ENCODE assay signal across 8 mouse cellular contexts in genomic region chr4:141624983-141625773, GRCm38 (mm10). TPM values are rescaled to one million over a fixed set of nuclear protein-coding genes. Genes with fewer than 3 reads are reported as not detected.
A peak's percentile ranks its signal among the peaks of the same experiment; 100 is the strongest.
DNase-seq lines count a peak whose midpoint lies in the region; ATAC-seq and TF ChIP-seq lines count a peak whose summit lies in the region.

No protein-coding gene starts in this region.

- peaks cover 21% of the 10 kb centered on the region for H3K4me1 ChIP-seq in kidney, embryonic 15.5 days
- H3K4me1 ChIP-seq in MEL (ENCODE audit: control insufficient read depth in 1 of 2, insufficient read depth in 2 of 2, low read length in 2 of 2), result no peaks in the 10 kb centered on the region
- no peaks in the 10 kb centered on the region for H3K4me1 ChIP-seq in embryonic facial prominence, embryonic 11.5 days (ENCODE audit: control insufficient read depth, insufficient read depth, low read length)
- H3K4me1 ChIP-seq in forebrain, embryonic 10.5 days, result peaks cover 20% of the 10 kb centered on the region

- TF ChIP-seq RAD21 in MEL (IDR thresholded peaks at IDR 0.05; ENCODE audit: low read depth, low read length), result peak; percentile 7

- H3K79me2 ChIP-seq in MEL (ENCODE audit: control insufficient read depth, insufficient read depth, low read length, poor library complexity), result no peaks in the 10 kb centered on the region

- H3K27ac ChIP-seq in kidney, embryonic 15.5 days, result no peak overlapping the region
- H3K27ac ChIP-seq in MEL (ENCODE audit: control insufficient read depth, low read depth, low read length), result no peak overlapping the region
- H3K27ac ChIP-seq in embryonic facial prominence, embryonic 11.5 days (replicated peaks; ENCODE audit: low read depth, low read length), result no peak overlapping the region
- no peak overlapping the region for H3K27ac ChIP-seq in forebrain, embryonic 10.5 days

- TF ChIP-seq EP300 in MEL (IDR thresholded peaks at IDR 0.05; ENCODE audit: low read depth in 1 of 2, low read length in 2 of 2), result no peak

- ATAC-seq in kidney, embryonic 15.5 days (replicated peaks; ENCODE audit: low FRiP score), result no peak
- ATAC-seq in embryonic facial prominence, embryonic 11.5 days (replicated peaks; ENCODE audit: insufficient number of reproducible peaks, low FRiP score, low TSS enrichment, low read depth), result no peak

- no peaks in the 10 kb centered on the region for H3K27me3 ChIP-seq in kidney, embryonic 15.5 days
- H3K27me3 ChIP-seq in MEL (ENCODE audit: control insufficient read depth in 1 of 2, insufficient read depth in 2 of 2, low read length in 2 of 2), result no peaks in the 10 kb centered on the region
- H3K27me3 ChIP-seq in embryonic facial prominence, embryonic 11.5 days (ENCODE audit: control insufficient read depth, insufficient read depth, low read length), result no peaks in the 10 kb centered on the region
- no peaks in the 10 kb centered on the region for H3K27me3 ChIP-seq in forebrain, embryonic 10.5 days (ENCODE audit: poor library complexity, severe bottlenecking)

- 78% methylated on average over 19 of the region's 19 CpGs for WGBS in kidney, embryonic 15.5 days
- WGBS in embryonic facial prominence, embryonic 11.5 days, result 71% methylated on average over 19 of the region's 19 CpGs
- WGBS in forebrain, embryonic 10.5 days, result 78% methylated on average over 19 of the region's 19 CpGs

- no peak overlapping the region for H3K4me2 ChIP-seq in kidney, embryonic 15.5 days
- no peak overlapping the region for H3K4me2 ChIP-seq in embryonic facial prominence, embryonic 11.5 days (ENCODE audit: low read depth, low read length)

- TF ChIP-seq CTCF in MEL (IDR thresholded peaks at IDR 0.05 in 2 of 3, conservative IDR thresholded peaks at IDR 0.05 in 1 of 3; ENCODE audit: control insufficient read depth in 1 of 3, insufficient read depth in 1 of 3, low read depth in 2 of 3, low read length in 3 of 3, poor library complexity in 1 of 3, severe bottlenecking in 1 of 3), result peak; percentile 33 to 66 (median 59)

- peak; percentile 61 for DNase-seq in kidney, adult 11 months
- peak; percentile 41 for DNase-seq in MEL (ENCODE audit: low read depth, low spot score)
- DNase-seq in embryonic facial prominence, embryonic 11.5 days (ENCODE audit: low spot score), result peak; percentile 40
- peak; percentile 67 for DNase-seq in lung, postnatal 36 days
- DNase-seq in T-cell, adult 2 months (ENCODE audit: low spot score), result no peak
- no peak for DNase-seq in left cerebral cortex, postnatal 36 days (ENCODE audit: low spot score in 2 of 2)
- no peak for DNase-seq in forebrain, embryonic 10.5 days (ENCODE audit: extremely low spot score, low spot score)

- no peaks in the 10 kb centered on the region for H3K9me3 ChIP-seq in kidney, embryonic 15.5 days (replicated peaks)
- no peaks in the 10 kb centered on the region for H3K9me3 ChIP-seq in MEL (replicated peaks; ENCODE audit: insufficient read depth, low read length)
- no peaks in the 10 kb centered on the region for H3K9me3 ChIP-seq in embryonic facial prominence, embryonic 11.5 days (replicated peaks; ENCODE audit: control insufficient read depth, low read length)
- no peaks in the 10 kb centered on the region for H3K9me3 ChIP-seq in forebrain, embryonic 10.5 days

- no peak for TF ChIP-seq POLR2A in MEL (IDR thresholded peaks at IDR 0.05; ENCODE audit: control insufficient read depth in 1 of 2, insufficient read depth in 1 of 2, low read depth in 1 of 2, low read length in 2 of 2, poor library complexity in 1 of 2)

- intact Hi-C loops in left cerebral cortex, postnatal 36 days (cut with DNase I), result no loop called here

- no peak overlapping the region for H3K9ac ChIP-seq in kidney, embryonic 15.5 days
- H3K9ac ChIP-seq in MEL (ENCODE audit: control insufficient read depth, low read depth, low read length, poor library complexity, severe bottlenecking), result no peak overlapping the region
- H3K9ac ChIP-seq in embryonic facial prominence, embryonic 11.5 days (replicated peaks; ENCODE audit: low read length), result no peak overlapping the region

- no peak overlapping the region for H3K4me3 ChIP-seq in kidney, embryonic 15.5 days (replicated peaks)
- H3K4me3 ChIP-seq in MEL (ENCODE audit: control insufficient read depth in 1 of 2, insufficient read depth in 1 of 2, low read depth in 2 of 2, low read length in 2 of 2), result no peak overlapping the region
- no peak overlapping the region for H3K4me3 ChIP-seq in embryonic facial prominence, embryonic 11.5 days (ENCODE audit: low read depth, low read length)
- H3K4me3 ChIP-seq in forebrain, embryonic 10.5 days, result no peak overlapping the region

- H3K36me3 ChIP-seq in kidney, embryonic 15.5 days, result peaks cover 49% of the 10 kb centered on the region
- H3K36me3 ChIP-seq in MEL (ENCODE audit: control insufficient read depth in 1 of 2, insufficient read depth in 2 of 2, low read length in 2 of 2), result no peaks in the 10 kb centered on the region; a peak in 1 of 4 replicates
- peaks cover 11% of the 10 kb centered on the region for H3K36me3 ChIP-seq in embryonic facial prominence, embryonic 11.5 days (replicated peaks; ENCODE audit: control insufficient read depth, insufficient read depth, low read depth, low read length)
- peaks cover 53% of the 10 kb centered on the region for H3K36me3 ChIP-seq in forebrain, embryonic 10.5 days (replicated peaks)

TF ChIP-seq in MEL, 35 proteins besides CTCF, POLR2A, EP300 and RAD21:
- TF ChIP-seq MXI1 (IDR thresholded peaks at IDR 0.05; ENCODE audit: low read depth, low read length), result no peak
- no peak for TF ChIP-seq UBTF (IDR thresholded peaks at IDR 0.05; ENCODE audit: borderline replicate concordance, insufficient read depth, low read depth, low read length)
- TF ChIP-seq SMC3 (IDR thresholded peaks at IDR 0.05; ENCODE audit: low read depth, low read length), result peak; percentile 50
- TF ChIP-seq HCFC1 (IDR thresholded peaks at IDR 0.05; ENCODE audit: low read depth, low read length), result no peak
- no peak for TF ChIP-seq NRF1 (IDR thresholded peaks at IDR 0.05; ENCODE audit: insufficient read depth, low read depth, low read length, poor library complexity, severe bottlenecking)
TF ChIP-seq in MEL: peak in this region for 1.

RNA-seq across cellular contexts. Expression of gene Slc25a34, which starts 1.6 kb away (rescaled TPM):
- polyA plus RNA-seq in kidney, embryonic 15.5 days (2015; fragmentation: Nextera tagmentation; extraction: Ambion mirVana), result 0.27 and 0.49 TPM in 2 replicates
- total RNA-seq in MEL (2012; rRNA removed), result not detected in 2 replicates
- under 1 TPM in 1 of 2 experiments, not detected in 1; 0.10 TPM for polyA plus RNA-seq in MEL (2012; ENCODE audit: insufficient read depth in 1 of 2, insufficient read length in 2 of 2, low read depth in 1 of 2, low replicate concordance in 2 of 2, missing spikeins in 1 of 2)
- not detected in 2 replicates for polyA plus RNA-seq in embryonic facial prominence, embryonic 11.5 days (2014; fragmentation: Nextera tagmentation; extraction: Ambion mirVana)
- 1 to 10 TPM; 3.0 to 4.3 TPM for total RNA-seq in left cerebral cortex, postnatal 36 days (2021)
- polyA plus RNA-seq in forebrain, embryonic 10.5 days (2016; fragmentation: Nextera tagmentation; extraction: Ambion mirVana), result not detected in 2 replicates

RNA-seq across cellular contexts. Expression of gene Tmem82, which starts 6.7 kb away (rescaled TPM):
- polyA plus RNA-seq in kidney, embryonic 15.5 days (2015; fragmentation: Nextera tagmentation; extraction: Ambion mirVana), result 2.7 and 3.1 TPM in 2 replicates
- not detected in 2 replicates for total RNA-seq in MEL (2012; rRNA removed)
- under 1 TPM in 1 of 2 experiments, not detected in 1; 0.21 TPM for polyA plus RNA-seq in MEL (2012; ENCODE audit: insufficient read depth in 1 of 2, insufficient read length in 2 of 2, low read depth in 1 of 2, low replicate concordance in 2 of 2, missing spikeins in 1 of 2)
- polyA plus RNA-seq in embryonic facial prominence, embryonic 11.5 days (2014; fragmentation: Nextera tagmentation; extraction: Ambion mirVana), result 0.17 and 0.42 TPM in 2 replicates
- 1 to 10 TPM in 1 of 2 experiments, under 1 TPM in 1; 0.35 to 1.3 TPM for total RNA-seq in left cerebral cortex, postnatal 36 days (2021)
- polyA plus RNA-seq in forebrain, embryonic 10.5 days (2016; fragmentation: Nextera tagmentation; extraction: Ambion mirVana), result 0.86 and 1.0 TPM in 2 replicates

RNA-seq across cellular contexts. Expression of gene Fblim1, which starts 19.3 kb away (rescaled TPM):
- polyA plus RNA-seq in kidney, embryonic 15.5 days (2015; fragmentation: Nextera tagmentation; extraction: Ambion mirVana), result 71.4 and 81.3 TPM in 2 replicates
- total RNA-seq in MEL (2012; rRNA removed), result not detected in 2 replicates
- polyA plus RNA-seq in MEL (2012; ENCODE audit: insufficient read depth in 1 of 2, insufficient read length in 2 of 2, low read depth in 1 of 2, low replicate concordance in 2 of 2, missing spikeins in 1 of 2), result not detected
- polyA plus RNA-seq in embryonic facial prominence, embryonic 11.5 days (2014; fragmentation: Nextera tagmentation; extraction: Ambion mirVana), result 59.3 and 61.3 TPM in 2 replicates
- 1 to 10 TPM in 1 of 2 experiments, under 1 TPM in 1; 0.68 to 1.2 TPM for total RNA-seq in left cerebral cortex, postnatal 36 days (2021)
- polyA plus RNA-seq in forebrain, embryonic 10.5 days (2016; fragmentation: Nextera tagmentation; extraction: Ambion mirVana), result 23.2 and 30.1 TPM in 2 replicates

RNA-seq across cellular contexts. Expression of gene Plekhm2, which starts 39.5 kb away (rescaled TPM):
- 4.7 and 6.8 TPM in 2 replicates for polyA plus RNA-seq in kidney, embryonic 15.5 days (2015; fragmentation: Nextera tagmentation; extraction: Ambion mirVana)
- total RNA-seq in MEL (2012; rRNA removed), result 4.8 and 6.5 TPM in 2 replicates
- 10 to 100 TPM in 1 of 2 experiments, not detected in 1; 15.4 TPM for polyA plus RNA-seq in MEL (2012; ENCODE audit: insufficient read depth in 1 of 2, insufficient read length in 2 of 2, low read depth in 1 of 2, low replicate concordance in 2 of 2, missing spikeins in 1 of 2)
- 2.9 and 3.5 TPM in 2 replicates for polyA plus RNA-seq in embryonic facial prominence, embryonic 11.5 days (2014; fragmentation: Nextera tagmentation; extraction: Ambion mirVana)
- 10 to 100 TPM; 90.7 to 91.7 TPM for total RNA-seq in left cerebral cortex, postnatal 36 days (2021)
- 4.0 and 4.4 TPM in 2 replicates for polyA plus RNA-seq in forebrain, embryonic 10.5 days (2016; fragmentation: Nextera tagmentation; extraction: Ambion mirVana)

Comparison
In these comparisons a context has a peak if more than half of its experiments do, and no peak if none do; other contexts are left out.
1. DNase-seq: peak in kidney, adult 11 months (single experiment), MEL (single experiment), embryonic facial prominence, embryonic 11.5 days (single experiment) and lung, postnatal 36 days (single experiment); none in T-cell, adult 2 months (single experiment), left cerebral cortex, postnatal 36 days (0 of 2) and forebrain, embryonic 10.5 days (single experiment).
2. RNA of gene Fblim1, which starts 19.3 kb away (polyA plus RNA-seq): 71.4 to 81.3 TPM in kidney, embryonic 15.5 days, 59.3 to 61.3 TPM in embryonic facial prominence, embryonic 11.5 days and 23.2 to 30.1 TPM in forebrain, embryonic 10.5 days; not detected in MEL; every median in the first group is over 10 times any median in the second.